Mouse (Mus musculus): ENCODE data around the gene Prelid3b. TPM values are rescaled to one million over a fixed set of nuclear protein-coding genes. Genes with fewer than 3 reads are reported as not detected.
A peak's percentile ranks its signal among the peaks of the same experiment; 100 is the strongest.

Gene Prelid3b
- 10 to 100 TPM; 39.9 to 43.5 TPM for total RNA-seq (2021)
- long read RNA-seq, experiment 1, transcript Prelid3b-201 (6 exons, 1,553 nt): major isoform, 66 of 74 reads
- long read RNA-seq, experiment 1, partial matches to known transcripts: 2 of 74 reads
- long read RNA-seq, experiment 1, other reads (novel, unspliced or antisense): 6 of 74 reads
- long read RNA-seq, experiment 2, transcript Prelid3b-201 (6 exons, 1,553 nt): major isoform, 61 of 70 reads
- long read RNA-seq, experiment 2, partial matches to known transcripts: 2 of 70 reads
- long read RNA-seq, experiment 2, other reads (novel, unspliced or antisense): 6 of 70 reads

DNA sequence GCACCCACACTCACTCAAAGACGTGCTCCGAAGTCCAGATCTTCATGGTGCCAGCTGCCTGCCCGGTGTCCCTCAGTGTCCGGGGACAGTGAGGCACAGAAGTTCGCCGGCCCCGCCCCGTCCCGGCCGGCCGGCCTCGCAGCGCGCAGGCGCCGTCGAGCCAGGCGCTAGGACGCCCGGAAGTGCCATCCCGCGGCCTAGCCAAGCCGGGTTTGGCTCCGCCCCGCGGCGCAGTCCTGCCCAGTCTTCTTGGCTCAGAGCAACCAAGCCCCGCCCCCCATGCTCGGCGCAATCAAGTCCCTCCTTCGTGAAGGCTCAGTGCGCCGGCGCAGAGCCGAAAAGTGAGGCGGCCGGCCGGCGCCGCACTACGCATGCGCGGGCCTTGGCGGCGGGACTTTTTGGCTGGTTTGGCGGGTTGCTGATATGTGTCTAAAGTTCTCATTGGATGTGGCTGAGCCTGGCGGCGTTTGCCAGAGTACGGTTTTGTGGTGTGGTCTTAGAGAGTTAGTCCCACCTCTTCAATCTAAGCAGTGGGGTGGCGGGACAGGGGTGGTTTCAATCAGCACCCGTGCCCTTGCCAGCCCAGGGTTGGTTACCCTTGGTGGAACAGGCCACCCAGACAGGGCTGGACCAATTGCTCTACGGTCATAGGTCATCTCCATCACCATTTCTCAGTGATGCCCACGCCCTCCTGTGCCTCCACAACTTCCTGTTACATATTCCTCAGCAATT is at the start of gene Prelid3b:
Gene Prelid3b (minus strand): TSS at position 264 of the 732 bp plus-strand sequence.
- TF ChIP-seq CTCF (conservative IDR thresholded peaks at IDR 0.05): peak; percentile 34
- H3K27ac ChIP-seq: peak within 1 kb of the TSS; percentile 86
- DNase-seq (ENCODE audit: low spot score in 2 of 2): peak; percentile 98 to 99
- peak within 1 kb of the TSS; percentile 68 for H3K4me3 ChIP-seq

DNA sequence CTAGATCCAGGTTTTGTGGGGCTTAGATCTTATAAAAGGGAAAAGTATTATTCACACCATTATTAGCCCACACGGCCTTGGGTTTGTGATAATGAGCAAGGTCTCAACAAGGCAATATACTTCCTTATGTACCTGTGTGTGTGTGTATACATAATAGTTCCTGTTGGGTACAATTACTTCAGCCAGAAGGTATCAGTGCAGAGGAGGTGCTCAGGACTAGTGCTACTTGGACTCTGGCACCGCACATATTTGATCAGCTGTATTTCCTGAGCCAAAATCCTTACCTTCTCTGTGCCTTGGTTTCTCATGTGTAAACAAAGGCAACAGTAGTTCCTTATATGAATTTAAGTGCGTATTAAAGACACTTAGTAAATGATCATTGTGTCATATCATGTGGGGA is 49.3 kb upstream of the Prelid3b start:
- TF ChIP-seq CTCF (conservative IDR thresholded peaks at IDR 0.05): no peak
- H3K4me3 ChIP-seq: no peak overlapping the region
- no peak overlapping the region for H3K27ac ChIP-seq
- no peak for DNase-seq (ENCODE audit: low spot score in 2 of 2)

DNA sequence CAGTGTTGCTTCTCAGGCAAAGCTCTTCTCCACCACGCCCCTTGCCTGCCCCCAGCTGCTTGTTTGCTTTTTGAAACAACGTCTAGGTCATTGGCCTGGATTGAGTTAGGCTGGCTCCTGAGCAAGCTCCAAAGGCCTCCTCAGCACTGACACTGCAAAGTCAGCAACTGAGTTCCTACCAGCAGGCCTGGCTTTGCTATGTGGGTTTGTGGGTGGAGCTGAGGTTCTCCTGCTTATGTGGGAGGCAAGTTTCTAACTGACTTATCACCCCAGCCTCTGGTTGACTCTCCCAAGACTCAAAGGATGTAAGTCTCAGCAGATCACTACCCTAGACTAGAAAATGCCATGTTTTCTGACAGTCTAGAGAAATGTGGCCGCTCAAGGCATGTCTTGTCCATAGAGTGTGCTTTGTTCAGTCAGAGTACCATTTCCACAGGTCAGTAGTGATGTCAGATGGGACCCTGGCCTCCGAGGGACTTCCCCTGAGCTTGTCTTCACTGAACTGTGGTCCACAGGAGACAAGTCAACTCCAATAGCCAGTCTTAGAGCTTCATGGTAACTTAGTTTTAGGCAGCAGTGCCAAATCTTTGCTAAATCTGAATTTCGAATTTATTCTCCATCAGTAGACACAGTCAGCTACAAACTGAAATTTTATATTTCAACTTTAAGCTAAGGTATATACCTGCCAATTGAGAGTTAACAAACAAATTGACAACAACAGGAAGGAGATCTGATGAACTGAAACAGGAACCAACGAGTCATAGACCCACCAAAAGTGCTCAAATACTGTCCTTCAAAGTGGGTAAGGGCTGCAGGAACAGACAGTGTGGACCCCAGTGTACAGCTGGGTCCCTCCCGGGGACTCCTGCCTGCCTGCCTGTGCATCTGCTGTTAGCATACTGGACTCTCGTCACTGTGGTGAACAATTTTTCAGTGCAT is 44.5 kb upstream of the Prelid3b start:
- Histone ChIP-seq H3K27ac (no peak overlapping the region), H3K4me3 (no peak overlapping the region)
- TF ChIP-seq CTCF (conservative IDR thresholded peaks at IDR 0.05): no peak
- DNase-seq (ENCODE audit: low spot score in 2 of 2): no peak

DNA sequence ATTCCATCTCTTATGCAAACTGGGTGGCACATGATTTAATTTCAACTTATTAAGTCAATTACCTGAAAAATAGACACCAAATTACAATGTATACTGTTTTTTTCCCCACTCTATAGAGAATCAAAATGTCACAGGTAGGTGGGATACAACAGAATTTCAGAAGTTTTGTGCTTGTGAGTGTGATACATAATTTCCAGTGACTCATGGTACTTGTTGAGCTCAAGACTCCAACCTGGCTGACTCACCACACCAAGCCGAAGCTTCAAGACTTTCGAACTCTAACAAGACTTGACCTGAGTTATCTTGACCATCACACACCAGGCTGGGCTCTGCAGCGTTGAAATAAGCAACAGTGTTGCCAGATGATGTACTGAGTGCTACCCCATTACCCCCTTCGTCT is 42.0 kb upstream of the Prelid3b start:
- Histone ChIP-seq H3K27ac (no peak overlapping the region), H3K4me3 (no peak overlapping the region)
- DNase-seq (ENCODE audit: low spot score in 2 of 2): no peak
- TF ChIP-seq CTCF (conservative IDR thresholded peaks at IDR 0.05): no peak

DNA sequence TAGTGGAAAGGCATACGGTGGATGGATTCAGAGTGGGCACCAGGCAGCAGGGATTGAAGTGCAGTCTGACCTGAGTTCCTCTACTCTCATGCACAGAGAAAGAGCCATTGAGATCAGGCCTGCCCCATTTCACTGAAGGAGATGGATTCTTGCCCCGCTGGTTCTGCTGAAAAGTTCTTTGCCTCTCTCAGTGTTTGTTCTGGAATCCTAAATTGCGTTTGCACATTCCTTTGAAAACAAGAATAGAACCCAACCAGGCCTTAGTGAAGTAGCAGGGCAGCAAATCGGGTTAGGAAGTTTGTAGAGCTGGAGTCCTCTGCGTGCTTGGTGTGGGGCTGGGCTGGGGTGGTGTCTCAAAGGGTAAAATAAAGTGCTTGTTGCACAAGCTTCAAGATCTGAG is 40.9 kb upstream of the Prelid3b start:
- no peak overlapping the region for H3K27ac ChIP-seq
- DNase-seq (ENCODE audit: low spot score in 2 of 2): no peak
- TF ChIP-seq CTCF (conservative IDR thresholded peaks at IDR 0.05): no peak
- H3K4me3 ChIP-seq: no peak overlapping the region

DNA sequence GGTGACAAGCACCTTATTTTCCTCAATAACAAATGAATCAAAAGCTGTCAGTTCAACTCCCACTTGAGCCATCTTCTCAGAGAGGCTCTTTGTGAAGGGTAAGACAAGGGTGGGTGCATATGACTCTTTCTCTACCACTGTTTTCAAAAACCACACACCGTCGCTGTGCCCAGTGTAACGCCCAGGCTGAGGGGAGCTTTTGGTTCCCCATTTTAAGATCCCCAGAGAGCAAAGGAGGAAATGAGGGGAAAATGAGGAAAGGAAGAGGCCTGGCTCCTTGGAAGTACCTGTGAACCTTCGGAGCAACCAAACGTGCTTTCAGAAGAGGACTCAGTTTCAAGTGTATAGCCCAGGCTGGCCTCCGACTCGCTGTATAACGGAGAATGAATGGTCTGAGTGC is 36.9 kb upstream of the Prelid3b start:
- no peak for TF ChIP-seq CTCF (conservative IDR thresholded peaks at IDR 0.05)
- DNase-seq (ENCODE audit: low spot score in 2 of 2): no peak

DNA sequence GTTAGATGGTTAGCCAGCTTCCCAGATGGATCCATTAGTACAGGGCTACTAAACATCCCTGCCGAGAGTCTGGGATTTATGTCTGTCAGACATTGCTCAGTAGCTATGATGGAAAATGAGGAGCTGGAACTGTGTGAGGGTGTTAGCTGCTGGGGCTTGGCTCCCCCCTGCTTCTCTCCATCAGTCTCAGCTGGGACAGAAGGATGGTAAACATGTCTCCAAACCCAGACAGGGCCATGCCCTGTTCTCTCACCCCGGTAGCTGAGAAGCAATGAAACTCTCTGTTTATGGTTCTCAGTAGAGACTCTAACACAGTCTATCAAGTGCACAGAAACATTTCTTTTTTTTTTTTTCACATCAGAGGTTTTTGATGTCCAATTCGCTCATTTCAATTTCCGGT is 35.1 kb upstream of the Prelid3b start:
- TF ChIP-seq CTCF (conservative IDR thresholded peaks at IDR 0.05): no peak
- Histone ChIP-seq H3K27ac (no peak overlapping the region), H3K4me3 (no peak overlapping the region)
- no peak for DNase-seq (ENCODE audit: low spot score in 2 of 2)

More for the DNA sequence above, 36.9 kb upstream of the Prelid3b start:
- no peak overlapping the region for H3K4me3 ChIP-seq
- H3K27ac ChIP-seq: no peak overlapping the region

DNA sequence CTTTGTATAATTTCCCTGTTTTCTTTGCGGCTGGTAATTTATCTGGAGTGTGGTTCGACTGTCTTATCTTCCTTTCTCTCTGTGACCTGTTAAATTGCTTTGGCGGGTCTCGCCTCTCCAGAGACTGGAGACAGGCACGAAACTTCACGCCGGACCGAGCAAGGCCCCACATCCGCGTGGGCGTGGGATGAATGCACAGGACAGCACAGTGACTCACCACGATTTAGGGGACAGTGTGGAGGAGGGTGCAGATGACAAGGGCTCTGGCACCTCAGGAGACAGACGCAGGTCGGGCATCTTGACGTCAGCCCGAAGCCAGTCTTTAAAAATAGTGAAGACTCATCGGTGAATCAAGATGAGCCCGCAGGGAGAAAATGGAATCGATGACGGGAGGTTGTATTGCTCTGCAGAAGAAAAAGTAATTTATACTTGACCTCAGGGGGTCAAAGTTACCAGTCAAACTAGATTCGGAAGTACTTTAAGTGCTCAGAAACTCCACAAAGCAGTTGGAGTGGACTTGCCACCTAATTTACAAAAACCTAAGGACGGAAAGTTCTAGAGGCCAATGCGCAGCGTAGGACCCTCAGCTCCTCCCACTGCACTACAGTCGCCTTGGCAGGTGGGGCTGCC is 30.1 kb upstream of the Prelid3b start:
- TF ChIP-seq CTCF (conservative IDR thresholded peaks at IDR 0.05): no peak
- Histone ChIP-seq H3K27ac (no peak overlapping the region), H3K4me3 (no peak overlapping the region)
- no peak for DNase-seq (ENCODE audit: low spot score in 2 of 2)

DNA sequence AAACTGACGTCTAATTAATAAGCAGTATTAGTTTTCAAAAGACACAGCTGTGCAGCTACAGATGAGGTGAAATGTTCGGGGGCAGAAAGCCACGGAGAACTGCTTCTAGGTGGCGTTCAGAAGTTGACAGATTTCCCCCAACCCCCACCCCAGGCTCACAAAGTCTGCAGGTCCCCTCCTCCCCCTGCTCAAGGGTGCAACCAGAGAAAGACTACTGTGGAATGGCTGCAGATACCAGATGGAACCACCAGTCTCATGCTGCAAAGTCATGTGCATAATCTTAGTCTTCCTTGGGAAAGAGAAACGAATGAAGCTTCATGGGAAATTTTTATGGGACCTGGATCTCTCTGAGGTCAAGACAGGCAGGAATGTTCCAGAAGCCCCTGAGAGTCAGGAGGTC is 29.4 kb upstream of the Prelid3b start:
- DNase-seq (ENCODE audit: low spot score in 2 of 2): no peak
- no peak; the same call in 1 of the 2 replicates for TF ChIP-seq CTCF (conservative IDR thresholded peaks at IDR 0.05)
- no peak overlapping the region for H3K27ac ChIP-seq

DNA sequence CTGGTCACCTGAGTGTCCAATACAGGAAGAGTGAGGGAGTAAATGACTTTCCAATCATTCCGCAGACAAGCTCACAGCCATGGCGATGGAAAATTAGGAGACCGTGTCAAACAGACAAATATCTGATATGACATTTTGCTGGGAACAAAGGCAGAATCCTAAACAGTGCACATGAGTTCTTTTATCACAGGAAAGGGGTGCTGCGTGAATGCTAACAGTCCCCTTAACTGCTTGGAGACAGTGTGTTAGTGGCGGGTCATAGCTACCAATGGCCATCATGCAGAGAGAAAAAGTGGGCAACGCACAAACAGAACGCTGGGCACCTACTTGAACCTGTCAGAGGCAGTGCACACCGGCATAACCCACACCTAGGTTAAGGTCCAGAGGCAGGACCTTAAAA is 28.6 kb upstream of the Prelid3b start:
- no peak overlapping the region for H3K4me3 ChIP-seq
- TF ChIP-seq CTCF (conservative IDR thresholded peaks at IDR 0.05): no peak
- no peak for DNase-seq (ENCODE audit: low spot score in 2 of 2)
- no peak overlapping the region for H3K27ac ChIP-seq

More for the DNA sequence above, 29.4 kb upstream of the Prelid3b start:
- no peak overlapping the region for H3K4me3 ChIP-seq

DNA sequence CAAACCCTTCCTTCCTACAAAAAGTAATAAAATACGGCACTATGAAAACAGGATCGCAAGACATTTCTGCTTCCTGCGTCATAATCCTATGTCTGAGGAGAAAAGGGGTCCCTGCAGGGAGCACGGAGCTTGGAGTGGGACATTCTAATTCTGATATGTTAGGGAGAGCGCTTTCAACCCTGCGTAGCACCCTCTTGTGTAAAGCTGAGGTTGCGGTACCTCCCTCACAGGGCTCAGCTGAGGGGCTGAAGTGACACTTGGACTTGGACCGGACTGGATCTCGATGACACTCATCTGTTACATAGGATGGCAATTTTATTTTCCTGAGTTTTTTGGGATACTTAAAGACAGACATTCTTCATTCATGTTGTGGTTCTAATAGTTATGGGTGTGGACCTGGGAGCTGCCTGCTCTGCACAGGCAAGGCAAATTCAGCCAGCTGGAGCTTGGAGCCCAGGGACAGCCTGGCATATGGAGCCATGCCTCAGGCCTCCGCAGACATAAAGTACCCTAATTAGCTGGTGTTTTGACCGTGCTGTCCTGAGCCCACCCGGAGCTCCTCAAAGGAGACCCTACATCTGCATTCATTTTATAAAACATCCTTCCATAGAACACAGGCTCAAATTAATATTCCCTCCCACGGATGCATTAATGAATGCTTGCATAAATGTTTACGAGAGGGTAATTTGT is 28.1 kb upstream of the Prelid3b start:
- DNase-seq (ENCODE audit: low spot score in 2 of 2): no peak
- TF ChIP-seq CTCF (conservative IDR thresholded peaks at IDR 0.05): no peak
- Histone ChIP-seq H3K27ac (no peak overlapping the region), H3K4me3 (no peak overlapping the region)

DNA sequence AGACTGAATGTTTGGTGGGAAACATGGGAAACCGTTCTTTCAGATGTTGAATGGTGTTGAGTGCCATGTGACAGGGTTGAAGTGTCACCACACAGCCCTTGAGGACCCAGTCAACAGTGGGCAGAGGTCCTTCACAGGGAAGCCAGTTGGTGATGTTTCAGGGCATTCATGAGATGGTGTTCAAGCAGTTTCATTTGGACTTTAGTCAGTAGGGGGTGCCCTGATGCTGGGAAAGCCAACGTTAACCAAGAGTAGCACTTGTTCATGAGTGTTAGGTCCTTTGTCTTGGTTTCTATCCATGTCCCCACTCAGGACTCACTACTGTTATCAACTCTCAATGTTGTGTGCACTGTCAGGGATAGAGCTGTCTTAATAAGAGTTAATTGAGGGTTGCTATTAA is 20.0 kb upstream of the Prelid3b start:
- no peak overlapping the region for H3K27ac ChIP-seq
- H3K4me3 ChIP-seq: no peak overlapping the region
- DNase-seq (ENCODE audit: low spot score in 2 of 2): peak; percentile 37 to 58
- peak; percentile 82 for TF ChIP-seq CTCF (conservative IDR thresholded peaks at IDR 0.05)

Data from layer of hippocampus, adult 2 months (tissue).